Mouse (Mus musculus) liver, embryonic 11.5 days (tissue): ENCODE data around the gene Entpd4b. TPM values are rescaled to one million over a fixed set of nuclear protein-coding genes. Genes with fewer than 3 reads are reported as not detected.
"Not testable (repeated sequence)": the region's sequence is repeated elsewhere in the genome, so short reads cannot be mapped to it uniquely, and the experiment has no call there.

ENCODE experiments used
- ATAC-seq: fragments of 200-750 bp; cut with Nextera tagmentation; replicated peaks from 2 replicates; pipeline ENCODE4 v1.8.0; 2017; ENCODE audit warnings: moderate number of reproducible peaks, mild to moderate bottlenecking, moderate TSS enrichment, moderate library complexity; ENCODE audit not compliant: low FRiP score
- DNase-seq: peaks from one replicate; pipeline ENCODE4 v3.0.0-alpha.2; 2017; ENCODE audit warnings: low spot score
- H3K27ac ChIP-seq: fragments of 300-500 bp; sonication (generic); 2 replicates; pipeline ENCODE4 v1.5.1; 2014; ENCODE audit warnings: mild to moderate bottlenecking, low read depth, low read length, control low read depth
- H3K27me3 ChIP-seq: fragments of 300-500 bp; sonication (generic); replicated peaks from 2 replicates; pipeline ENCODE4 v1.6.1; 2014; ENCODE audit warnings: low read length, mixed read lengths; ENCODE audit not compliant: control insufficient read depth, insufficient read depth
- H3K36me3 ChIP-seq: fragments of 300-500 bp; sonication (generic); 2 replicates; pipeline ENCODE4 v1.6.1; 2014; ENCODE audit warnings: mild to moderate bottlenecking, low read length, moderate library complexity, mixed read lengths; ENCODE audit not compliant: control insufficient read depth, insufficient read depth
- H3K4me1 ChIP-seq: fragments of 300-500 bp; sonication (generic); replicated peaks from 2 replicates; pipeline ENCODE4 v1.6.1; 2014; ENCODE audit warnings: low read length, mixed read lengths; ENCODE audit not compliant: control insufficient read depth, insufficient read depth
- H3K4me2 ChIP-seq: fragments of 300-500 bp; sonication (generic); 2 replicates; pipeline ENCODE4 v1.6.1; 2014; ENCODE audit warnings: mild to moderate bottlenecking, control low read depth, moderate library complexity
- H3K4me3 ChIP-seq: fragments of 300-500 bp; sonication (generic); 2 replicates; pipeline ENCODE4 v1.5.1; 2014; ENCODE audit warnings: low read depth, low read length, control low read depth
- H3K9ac ChIP-seq: fragments of 300-500 bp; sonication (generic); 2 replicates; pipeline ENCODE4 v1.6.1; 2014; ENCODE audit warnings: low read depth, low read length, control low read depth
- H3K9me3 ChIP-seq: fragments of 300-500 bp; sonication (generic); 2 replicates; pipeline ENCODE4 v1.6.1; 2016; ENCODE audit warnings: low read length, inconsistent platforms, mixed read lengths; ENCODE audit not compliant: control insufficient read depth
- WGBS: fragments of 180-500 bp; shearing (Covaris S2); extraction: QIAGEN DNeasy Blood & Tissue Kit; methylation state at CpG from one replicate; pipeline ENCODE4 v1.1.7; 2014; 5-methylcytosine and 5-hydroxymethylcytosine counted together
- polyA plus RNA-seq: library from polyadenylated mRNA; unstranded; fragments of >200 nt; fragmentation: Nextera tagmentation; extraction: Ambion mirVana; gene quantifications from 2 replicates; pipeline ENCODE4 v1.2.1, GENCODE M21; 2014

Entpd4b gene
- polyA plus RNA-seq, 1 experiment from 2014 or later, result 9.1 TPM

DNA sequence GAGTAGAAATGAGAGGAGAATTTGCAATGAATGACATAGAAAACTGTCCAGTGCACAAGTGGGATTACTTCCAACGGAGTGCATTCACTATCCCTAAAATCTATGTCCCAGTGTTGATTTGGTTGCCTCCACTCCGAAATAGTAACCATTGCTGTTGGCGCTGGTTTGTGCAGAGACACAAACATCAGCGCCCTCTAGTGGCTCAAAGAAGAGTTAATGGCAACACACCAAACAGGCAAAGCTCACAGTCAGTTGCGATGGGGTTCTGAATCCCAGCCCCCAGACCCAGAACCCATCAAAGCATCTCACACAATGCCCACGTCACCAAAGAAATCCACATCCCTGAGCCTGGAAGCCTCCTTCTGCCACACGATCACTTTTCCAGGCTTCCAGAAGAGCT lies 11.2 kb upstream of the Entpd4b start:
- not testable (repeated sequence) for H3K27ac ChIP-seq, H3K36me3 ChIP-seq, DNase-seq, H3K9me3 ChIP-seq, H3K4me2 ChIP-seq, H3K4me3 ChIP-seq, ATAC-seq, H3K27me3 ChIP-seq, H3K9ac ChIP-seq, H3K4me1 ChIP-seq
- WGBS, result no CpG with 5 or more reads among the region's 7 CpGs

DNA sequence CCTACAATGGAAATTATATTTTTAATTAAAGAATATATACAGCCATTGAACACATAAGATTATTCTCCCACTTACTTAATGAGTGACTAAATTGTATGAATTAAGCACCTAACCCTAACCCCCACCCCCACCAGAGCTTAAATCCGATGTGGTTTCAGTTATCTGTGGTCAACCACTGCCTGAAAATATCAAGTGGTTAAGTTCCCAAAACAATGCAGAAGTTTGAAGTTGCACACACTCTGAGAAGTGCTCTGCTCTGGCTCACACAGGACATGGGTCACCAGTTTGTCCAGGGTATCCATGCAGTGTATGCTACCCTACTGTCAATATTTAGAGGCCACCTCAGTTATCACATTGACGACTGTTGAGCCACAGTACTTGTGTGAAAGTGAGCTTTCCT lies 10.2 kb upstream of the Entpd4b start:
- no CpG with 5 or more reads among the region's 2 CpGs for WGBS
- H3K27me3 ChIP-seq, H3K36me3 ChIP-seq, H3K9ac ChIP-seq, H3K9me3 ChIP-seq, H3K27ac ChIP-seq, H3K4me2 ChIP-seq, DNase-seq, ATAC-seq, H3K4me1 ChIP-seq, H3K4me3 ChIP-seq: not testable (repeated sequence)

GRCm38 (mm10) chr14:69547310-69547709 lies 7.9 kb upstream of the Entpd4b start:
- not testable (repeated sequence) for H3K9ac ChIP-seq, ATAC-seq, H3K4me2 ChIP-seq, H3K4me3 ChIP-seq, DNase-seq, H3K4me1 ChIP-seq, H3K36me3 ChIP-seq, H3K9me3 ChIP-seq, H3K27ac ChIP-seq, H3K27me3 ChIP-seq
- WGBS, result no CpG with 5 or more reads among the region's 4 CpGs

DNA sequence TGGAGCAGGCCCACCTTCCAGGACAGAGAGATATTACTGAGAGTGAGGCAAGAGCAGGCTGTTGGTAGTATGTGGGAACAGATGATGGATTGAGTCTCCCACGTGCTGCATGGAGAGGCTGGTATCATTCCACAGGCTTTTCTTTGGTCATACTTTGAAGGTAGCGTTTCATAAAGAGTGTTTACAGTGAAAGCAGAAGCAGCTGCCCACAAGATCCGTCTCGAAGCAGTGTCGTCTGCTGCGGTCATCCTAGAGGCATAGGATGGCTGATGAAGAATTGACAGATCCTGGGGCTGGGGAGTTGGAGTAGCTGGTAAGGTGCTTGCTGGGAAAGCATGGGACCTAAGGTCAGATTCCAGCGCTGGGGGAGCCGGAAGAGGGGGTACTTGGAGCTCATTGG lies 1.6 kb downstream of the Entpd4b start:
- H3K9me3 ChIP-seq, H3K36me3 ChIP-seq, H3K9ac ChIP-seq, ATAC-seq, H3K4me2 ChIP-seq, H3K27me3 ChIP-seq, H3K4me3 ChIP-seq, H3K27ac ChIP-seq, DNase-seq, H3K4me1 ChIP-seq: not testable (repeated sequence)
- no CpG with 5 or more reads among the region's 8 CpGs for WGBS

GRCm38 (mm10) chr14:69557550-69557949 lies 2.3 kb downstream of the Entpd4b start:
- no CpG with 5 or more reads among the region's 14 CpGs for WGBS
- not testable (repeated sequence) for ATAC-seq, DNase-seq, H3K4me2 ChIP-seq, H3K27ac ChIP-seq, H3K9me3 ChIP-seq, H3K9ac ChIP-seq, H3K36me3 ChIP-seq, H3K4me1 ChIP-seq, H3K27me3 ChIP-seq, H3K4me3 ChIP-seq

Other genes starting within 250 kb of the Entpd4b start
- not detected in 2 replicates for gene Gm16867, start 52.1 kb upstream of the Entpd4b start, polyA plus RNA-seq
- gene Gm27179, start 42.9 kb upstream of the Entpd4b start, polyA plus RNA-seq, result not detected in 2 replicates